Mouse (Mus musculus) cerebellum, adult 2 months (tissue): ENCODE data around the gene Gm20869. TPM values are rescaled to one million over a fixed set of nuclear protein-coding genes. Genes with fewer than 3 reads are reported as not detected.
"Not testable (repeated sequence)": the region's sequence is repeated elsewhere in the genome, so short reads cannot be mapped to it uniquely, and the experiment has no call there.

ENCODE experiments used
- DNase-seq, 2 experiments: peaks; one replicate each; pipeline ENCODE4 v3.0.0; 2021
- H3K27ac ChIP-seq: fragments of 200-500 bp; 2 replicates; pipeline ENCODE4 v1.5.1; 2012; ENCODE audit warnings: low read length, control low read depth, inconsistent platforms; ENCODE audit not compliant: insufficient read depth
- H3K27me3 ChIP-seq: fragments of 200-500 bp; 2 replicates; pipeline ENCODE4 v1.6.1; 2012; ENCODE audit warnings: inconsistent platforms, mild to moderate bottlenecking, low read length, moderate library complexity; ENCODE audit not compliant: control insufficient read depth, insufficient read depth
- H3K4me1 ChIP-seq: fragments of 200-500 bp; 2 replicates; pipeline ENCODE4 v1.6.1; 2011; ENCODE audit warnings: low read length; ENCODE audit not compliant: control insufficient read depth, insufficient read depth
- H3K4me3 ChIP-seq: fragments of 200-500 bp; replicated peaks from 2 replicates; pipeline ENCODE3; 2011; ENCODE audit warnings: mild to moderate bottlenecking, low read depth, low read length, control low read depth; ENCODE audit not compliant: insufficient read depth
- WGBS: fragments of 180-500 bp; shearing (Covaris S2); methylation state at CpG from one replicate; pipeline ENCODE4 v1.1.7; 2018; 5-methylcytosine and 5-hydroxymethylcytosine counted together
- polyA plus RNA-seq: library from polyadenylated mRNA; depleted of rRNA; stranded (reverse); fragments of >200 nt; gene quantifications from 2 replicates; pipeline ENCODE4 v1.2.3, GENCODE M21; 2012; rRNA removed

The Gm20869 gene
- polyA plus RNA-seq: not detected in 2 replicates

DNA sequence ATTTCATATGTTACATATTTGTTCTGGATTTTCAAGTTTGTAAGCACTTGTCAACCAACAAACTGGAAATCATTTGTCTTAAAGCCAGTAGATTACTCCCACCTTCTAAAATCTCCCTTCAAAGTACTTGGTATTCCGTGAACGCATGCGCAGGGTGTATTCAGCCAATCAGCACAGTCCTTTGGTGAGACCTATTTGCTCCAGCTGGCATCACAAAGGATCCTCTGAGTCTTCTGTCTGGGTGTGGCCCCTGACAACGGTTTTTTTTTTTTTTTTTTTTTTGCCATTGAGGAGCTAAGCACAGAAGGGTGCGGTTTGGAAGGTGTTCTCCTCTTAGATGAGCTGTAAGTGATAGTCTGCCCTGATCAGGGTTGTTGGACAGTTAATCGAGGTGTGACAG, at the start of gene Gm20869:
Gene Gm20869 (plus strand): TSS at position 301 of the 400 bp plus-strand sequence.
- not testable (repeated sequence) for H3K27me3 ChIP-seq, H3K27ac ChIP-seq, H3K4me3 ChIP-seq, H3K4me1 ChIP-seq, DNase-seq
- no CpG with 5 or more reads among the region's 6 CpGs for WGBS

Other genes with a start within 250 kb of the Gm20869 start
- gene Gm20870, start 222.6 kb downstream of the Gm20869 start, polyA plus RNA-seq: not detected in 2 replicates